Mouse (Mus musculus): ENCODE data around the gene Chmp5.
A peak's percentile ranks its signal among the peaks of the same experiment; 100 is the strongest.

The Chmp5 gene

GRCm38 (mm10) chr4:40946516-40947121 is 1.6 kb upstream of the Chmp5 start:
- DNase-seq (ENCODE audit: low read depth, low spot score) = no peak

- DNase-seq (ENCODE audit: low read depth, low spot score) = no peak
These were observed 545 bp upstream of the Chmp5 start for GRCm38 (mm10) chr4:40947565-40948159.

GRCm38 (mm10) chr4:40953521-40953920 is 5.3 kb downstream of the Chmp5 start:
- no peak for DNase-seq (ENCODE audit: low read depth, low spot score)

- no peak for DNase-seq (ENCODE audit: low read depth, low spot score)
These were observed 7.7 kb downstream of the Chmp5 start for GRCm38 (mm10) chr4:40955942-40956341.

GRCm38 (mm10) chr4:40963536-40963935 is 15.3 kb downstream of the Chmp5 start:
- no peak for DNase-seq (ENCODE audit: low read depth, low spot score)

GRCm38 (mm10) chr4:40969161-40969560 is 21.0 kb downstream of the Chmp5 start:
- no peak for DNase-seq (ENCODE audit: low read depth, low spot score)

- no peak for DNase-seq (ENCODE audit: low read depth, low spot score)
These were observed 21.8 kb downstream of the Chmp5 start for GRCm38 (mm10) chr4:40969781-40970591.

- DNase-seq (ENCODE audit: low read depth, low spot score) = no peak
These were observed 22.3 kb downstream of the Chmp5 start for GRCm38 (mm10) chr4:40970592-40970841.

- peak; percentile 90 for DNase-seq (ENCODE audit: low read depth, low spot score)
These were observed 22.9 kb downstream of the Chmp5 start, which contains the start of gene Nfx1 for GRCm38 (mm10) chr4:40970842-40971701. Gene Nfx1 (plus strand): TSS chr4:40970906.

GRCm38 (mm10) chr4:40971744-40972143 is 23.5 kb downstream of the Chmp5 start:
- peak; percentile 54 for DNase-seq (ENCODE audit: low read depth, low spot score)

GRCm38 (mm10) chr4:40974011-40974410 is 25.8 kb downstream of the Chmp5 start:
- DNase-seq (ENCODE audit: low read depth, low spot score) = no peak

GRCm38 (mm10) chr4:40975678-40976077 is 27.5 kb downstream of the Chmp5 start:
- DNase-seq (ENCODE audit: low read depth, low spot score) = no peak

GRCm38 (mm10) chr4:40976651-40977050 is 28.4 kb downstream of the Chmp5 start:
- no peak for DNase-seq (ENCODE audit: low read depth, low spot score)

- no peak for DNase-seq (ENCODE audit: low read depth, low spot score)
These were observed 31.2 kb downstream of the Chmp5 start for GRCm38 (mm10) chr4:40979430-40979829.

- DNase-seq (ENCODE audit: low read depth, low spot score) = no peak
These were observed 34.3 kb downstream of the Chmp5 start for GRCm38 (mm10) chr4:40982486-40982885.

GRCm38 (mm10) chr4:40983686-40984085 is 35.5 kb downstream of the Chmp5 start:
- DNase-seq (ENCODE audit: low read depth, low spot score) = no peak

GRCm38 (mm10) chr4:40989633-40990032 is 41.4 kb downstream of the Chmp5 start:
- no peak for DNase-seq (ENCODE audit: low read depth, low spot score)

- DNase-seq (ENCODE audit: low read depth, low spot score) = no peak
These were observed 48.1 kb downstream of the Chmp5 start for GRCm38 (mm10) chr4:40996302-40996701.

- DNase-seq (ENCODE audit: low read depth, low spot score) = no peak
These were observed 49.7 kb downstream of the Chmp5 start for GRCm38 (mm10) chr4:40997916-40998315.

- no peak for DNase-seq (ENCODE audit: low read depth, low spot score)
These were observed 52.1 kb downstream of the Chmp5 start for GRCm38 (mm10) chr4:41000271-41000670.

GRCm38 (mm10) chr4:41000842-41001639 is 52.8 kb downstream of the Chmp5 start:
- no peak for DNase-seq (ENCODE audit: low read depth, low spot score)
